Mouse (Mus musculus) embryonic facial prominence, embryonic 14.5 days (tissue): ENCODE measurements at regions not wholly inside any gene's neighbourhood (a gene's known extent, or its start where the extent isn't known, plus 50 kb on each side); places are given as distances from the start of the nearest gene placed in this dataset.

Experiments
- ATAC-seq: fragments of 200-750 bp; cut with Nextera tagmentation; 2 replicates; pipeline ENCODE4 v1.8.0; 2017; ENCODE audit warnings: low read depth, moderate number of reproducible peaks, moderate TSS enrichment
- DNase-seq: peaks from one replicate; pipeline ENCODE4 v3.0.0-alpha.2; 2015; ENCODE audit warnings: low spot score
- H3K27ac ChIP-seq: fragments of 300-500 bp; sonication (generic); replicated peaks from 2 replicates; pipeline ENCODE4 v1.5.1; 2014; ENCODE audit warnings: low read depth, mild to moderate bottlenecking, low read length, moderate library complexity
- H3K27me3 ChIP-seq: fragments of 300-500 bp; sonication (generic); replicated peaks from 2 replicates; pipeline ENCODE4 v1.6.1; 2014; ENCODE audit warnings: low read length; ENCODE audit not compliant: control insufficient read depth, insufficient read depth
- H3K36me3 ChIP-seq: fragments of 300-500 bp; sonication (generic); 2 replicates; pipeline ENCODE4 v1.6.1; 2014; ENCODE audit warnings: low read length, mixed read lengths; ENCODE audit not compliant: control insufficient read depth, insufficient read depth
- H3K4me1 ChIP-seq: fragments of 300-500 bp; sonication (generic); 2 replicates; pipeline ENCODE4 v1.6.1; 2014; ENCODE audit warnings: antibody characterized with exemption, low read length; ENCODE audit not compliant: control insufficient read depth, insufficient read depth
- H3K4me2 ChIP-seq: fragments of 300-500 bp; sonication (generic); 2 replicates; pipeline ENCODE4 v1.6.1; 2014; ENCODE audit warnings: low read depth, mild to moderate bottlenecking, low read length, moderate library complexity, mixed read lengths
- H3K4me3 ChIP-seq: fragments of 300-500 bp; sonication (generic); 2 replicates; pipeline ENCODE4 v1.5.1; 2014; ENCODE audit warnings: low read depth, mild to moderate bottlenecking, low read length
- H3K9ac ChIP-seq: fragments of 300-500 bp; sonication (generic); 2 replicates; pipeline ENCODE4 v1.6.1; 2014; ENCODE audit warnings: low read depth, mild to moderate bottlenecking, low read length, moderate library complexity, mixed read lengths
- H3K9me3 ChIP-seq: fragments of 300-500 bp; sonication (generic); 2 replicates; pipeline ENCODE4 v1.6.1; 2016; ENCODE audit warnings: low read length; ENCODE audit not compliant: control insufficient read depth
- WGBS: fragments of 180-500 bp; shearing (Covaris S2); extraction: QIAGEN DNeasy Blood & Tissue Kit; methylation state at CpG from one replicate; pipeline ENCODE4 v1.1.7; 2014; 5-methylcytosine and 5-hydroxymethylcytosine counted together

DNA sequence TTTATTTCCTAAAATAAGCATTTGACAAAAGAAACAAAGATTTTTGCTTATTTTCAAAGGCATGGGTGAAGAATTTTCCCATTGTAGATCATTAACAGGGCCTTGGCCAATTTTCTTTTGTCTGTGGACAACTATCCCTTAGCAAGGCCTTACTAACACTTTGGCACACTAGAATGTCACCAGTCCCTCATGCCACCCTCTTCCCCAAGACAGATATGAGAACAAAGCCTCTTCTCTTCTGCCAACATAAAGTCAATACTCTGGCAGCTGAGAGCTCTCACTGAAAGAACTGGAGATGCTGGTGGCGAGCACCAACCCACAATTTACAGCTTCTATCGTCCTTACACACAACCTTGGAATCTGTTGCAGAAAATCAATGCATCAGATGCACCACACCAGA lies 215.1 kb upstream of the Tmeff2 start:
- Histone ChIP-seq H3K27ac (no peak overlapping the region), H3K4me3 (no peak overlapping the region), H3K9me3 (no peaks in the 10 kb centered on the region), H3K4me2 (no peak overlapping the region), H3K4me1 (no peaks in the 10 kb centered on the region), H3K36me3 (no peaks in the 10 kb centered on the region), H3K27me3 (no peaks in the 10 kb centered on the region), H3K9ac (no peak overlapping the region)
- ATAC-seq, result no peak
- no peak for DNase-seq
- WGBS, result 61% methylated on average over 2 of the region's 2 CpGs

DNA sequence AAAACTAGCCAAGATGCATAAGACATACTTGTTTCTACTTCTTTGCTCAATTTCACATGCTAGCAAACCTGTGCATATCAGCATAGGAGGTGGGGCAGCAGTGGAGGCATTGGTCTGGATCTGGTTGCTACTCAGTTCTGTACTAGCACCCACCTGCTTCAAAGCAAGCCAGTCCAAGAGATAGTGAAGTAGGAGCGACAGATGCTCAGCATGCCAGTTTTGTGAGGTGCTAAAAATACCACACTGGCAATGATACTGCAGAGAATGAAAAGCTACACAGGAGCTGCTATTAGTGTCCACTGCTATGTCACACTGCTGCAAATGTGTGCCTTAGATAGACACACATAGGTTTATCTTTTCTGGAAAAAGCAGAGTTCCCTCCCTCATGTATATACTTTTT lies 203.5 kb upstream of the Tmeff2 start:
- Histone ChIP-seq H3K4me2 (no peak overlapping the region), H3K4me1 (no peaks in the 10 kb centered on the region), H3K27ac (no peak overlapping the region), H3K36me3 (no peaks in the 10 kb centered on the region), H3K9me3 (no peaks in the 10 kb centered on the region), H3K9ac (no peak overlapping the region), H3K4me3 (no peak overlapping the region), H3K27me3 (no peaks in the 10 kb centered on the region)
- DNase-seq (no peak), ATAC-seq (no peak)
- WGBS, result 82% methylated on average over 1 of the region's 1 CpGs

DNA sequence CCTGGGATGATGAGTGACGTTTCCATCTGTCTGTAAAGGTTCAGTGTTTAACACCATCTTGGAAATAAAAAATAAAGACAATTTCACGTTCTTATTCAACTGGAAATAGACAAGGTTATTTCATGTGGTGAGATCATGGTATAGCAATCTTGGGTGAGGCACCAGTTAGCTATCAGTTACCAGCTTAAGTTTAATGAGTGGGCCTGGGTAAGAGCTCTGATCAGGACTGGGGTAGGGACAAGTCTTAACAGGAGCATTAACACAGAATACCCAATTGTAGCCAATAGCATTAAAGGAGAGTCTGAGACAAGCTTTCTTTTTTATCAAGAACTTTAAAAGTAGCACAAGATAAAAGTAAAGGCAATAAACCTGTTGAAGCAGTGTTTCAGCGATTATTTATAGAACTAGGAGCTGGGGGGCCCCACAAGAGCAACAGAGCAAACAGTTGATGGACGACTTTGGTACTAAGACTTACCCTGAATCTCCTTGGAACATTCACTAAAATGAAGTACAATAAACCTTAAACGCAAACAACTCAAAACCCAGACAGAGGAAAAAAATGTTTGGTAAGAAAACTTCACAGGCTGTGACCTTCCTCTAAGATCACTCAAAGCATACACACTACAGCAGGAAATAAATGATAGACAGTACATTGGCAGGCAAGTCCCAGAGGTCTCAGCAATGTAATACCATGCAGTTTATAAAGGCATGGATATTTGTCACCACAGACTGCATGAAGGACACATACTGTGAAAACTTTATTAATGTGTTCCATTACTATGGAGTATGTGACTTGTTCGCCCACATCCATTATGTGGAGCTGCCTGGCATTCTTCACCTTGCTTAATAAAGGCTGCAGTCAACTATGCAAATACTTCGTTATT lies 202.9 kb upstream of the Tmeff2 start:
- Histone ChIP-seq H3K4me2 (no peak overlapping the region), H3K9me3 (no peaks in the 10 kb centered on the region), H3K27ac (no peak overlapping the region), H3K27me3 (no peaks in the 10 kb centered on the region), H3K9ac (no peak overlapping the region), H3K36me3 (no peaks in the 10 kb centered on the region), H3K4me3 (no peak overlapping the region), H3K4me1 (no peaks in the 10 kb centered on the region)
- DNase-seq (no peak), ATAC-seq (no peak)
- WGBS, result 75% methylated on average over 7 of the region's 7 CpGs

DNA sequence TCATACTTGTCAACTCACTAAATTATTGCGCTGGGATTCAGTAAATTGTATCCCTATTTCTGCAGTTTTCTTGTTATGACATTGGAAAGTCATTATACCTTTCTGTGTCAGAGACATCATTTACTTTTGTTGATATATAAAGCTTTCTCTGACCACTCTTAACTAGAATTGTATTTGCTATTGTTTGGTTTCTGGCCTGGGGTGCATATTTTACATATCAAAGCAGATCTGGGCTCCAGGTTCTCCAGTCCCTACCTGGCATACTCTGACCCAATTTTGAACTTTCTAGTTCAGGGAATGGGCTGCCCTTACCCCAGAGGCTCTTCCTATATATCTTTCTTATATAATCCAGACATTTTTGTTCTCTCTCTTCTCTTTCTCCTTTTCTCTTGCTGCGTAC lies 195.8 kb upstream of the Tmeff2 start:
- WGBS, result 94% methylated on average over 2 of the region's 2 CpGs
- no peaks in the 10 kb centered on the region for H3K9me3 ChIP-seq
- no peaks in the 10 kb centered on the region for H3K4me1 ChIP-seq
- no peak overlapping the region for H3K27ac ChIP-seq
- H3K27me3 ChIP-seq, result no peaks in the 10 kb centered on the region
- DNase-seq, result no peak
- no peak overlapping the region for H3K9ac ChIP-seq
- ATAC-seq, result no peak
- H3K4me3 ChIP-seq, result no peak overlapping the region
- no peak overlapping the region for H3K4me2 ChIP-seq
- no peaks in the 10 kb centered on the region for H3K36me3 ChIP-seq

DNA sequence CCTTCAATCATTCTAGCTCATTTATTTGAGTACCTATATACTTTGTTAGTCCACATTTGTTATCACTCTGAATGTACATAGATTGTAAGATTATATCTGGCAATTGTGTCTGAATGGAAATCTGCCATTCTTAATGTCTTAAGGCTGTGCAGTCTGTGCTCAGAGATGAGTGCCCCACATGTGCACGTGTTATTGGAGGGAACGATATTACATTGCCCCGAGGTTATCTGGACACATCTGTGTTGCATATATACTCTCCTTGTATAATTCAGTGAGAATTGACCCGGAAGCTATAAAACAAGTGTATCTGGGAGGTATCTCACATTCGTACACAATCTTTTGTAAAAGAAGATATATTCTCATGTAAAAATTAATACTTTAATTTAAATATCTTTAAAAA lies 155.4 kb upstream of the Tmeff2 start:
- Histone ChIP-seq H3K36me3 (no peaks in the 10 kb centered on the region), H3K27me3 (no peaks in the 10 kb centered on the region), H3K4me3 (no peak overlapping the region), H3K4me2 (no peak overlapping the region), H3K27ac (no peak overlapping the region), H3K4me1 (no peaks in the 10 kb centered on the region), H3K9me3 (no peaks in the 10 kb centered on the region), H3K9ac (no peak overlapping the region)
- WGBS, result 62% methylated on average over 5 of the region's 5 CpGs
- DNase-seq (peak; percentile 10), ATAC-seq (no peak)

DNA sequence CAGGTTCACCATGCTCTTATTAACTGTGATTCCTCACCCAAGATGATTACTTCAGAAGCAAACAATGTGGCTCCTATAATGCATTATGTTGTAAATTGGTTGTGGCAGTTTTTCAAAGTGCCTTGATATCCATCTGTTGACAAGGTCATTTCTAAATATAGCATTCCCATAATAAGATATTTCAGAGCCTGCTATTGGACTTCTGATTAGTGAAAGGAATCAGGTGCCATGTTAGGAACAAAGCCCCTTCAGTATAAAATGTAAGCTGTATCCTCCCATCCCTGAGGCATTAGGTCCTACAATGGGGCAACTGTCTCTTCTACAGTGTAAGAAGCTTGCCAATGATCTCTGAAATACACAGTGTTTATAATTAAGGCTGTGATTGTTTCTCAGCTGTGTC lies 130.2 kb upstream of the Tmeff2 start:
- no peaks in the 10 kb centered on the region for H3K36me3 ChIP-seq
- no peak overlapping the region for H3K4me3 ChIP-seq
- no peak overlapping the region for H3K27ac ChIP-seq
- DNase-seq (peak; percentile 4), ATAC-seq (no peak)
- no peaks in the 10 kb centered on the region for H3K27me3 ChIP-seq
- H3K9me3 ChIP-seq, result no peaks in the 10 kb centered on the region
- H3K4me2 ChIP-seq, result no peak overlapping the region
- no peak overlapping the region for H3K9ac ChIP-seq
- H3K4me1 ChIP-seq, result no peaks in the 10 kb centered on the region

DNA sequence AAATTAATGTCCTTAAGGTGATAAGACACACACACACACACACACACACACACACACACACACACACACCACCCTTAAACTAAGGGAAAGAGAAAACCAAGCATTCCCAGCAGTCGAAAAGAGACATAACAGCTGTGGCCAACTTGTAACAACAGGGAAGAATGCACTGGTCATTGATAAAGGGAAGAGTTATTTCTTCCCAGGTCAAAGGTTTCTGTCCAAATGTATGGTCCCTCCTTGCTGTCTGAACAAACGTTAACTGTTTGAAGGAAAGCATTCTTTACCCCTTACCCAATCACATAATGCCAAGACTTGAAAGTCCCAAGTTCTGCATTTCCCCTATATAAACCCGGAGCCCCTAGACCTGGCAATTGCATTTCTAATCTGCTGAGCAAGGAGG lies 105.2 kb upstream of the Tmeff2 start:
- no peak overlapping the region for H3K9ac ChIP-seq
- no peak overlapping the region for H3K27ac ChIP-seq
- no peaks in the 10 kb centered on the region for H3K27me3 ChIP-seq
- DNase-seq (no peak), ATAC-seq (no peak)
- no peaks in the 10 kb centered on the region for H3K9me3 ChIP-seq
- H3K4me3 ChIP-seq, result no peak overlapping the region
- 58% methylated on average over 3 of the region's 3 CpGs for WGBS
- no peaks in the 10 kb centered on the region for H3K36me3 ChIP-seq
- no peaks in the 10 kb centered on the region for H3K4me1 ChIP-seq
- no peak overlapping the region for H3K4me2 ChIP-seq

DNA sequence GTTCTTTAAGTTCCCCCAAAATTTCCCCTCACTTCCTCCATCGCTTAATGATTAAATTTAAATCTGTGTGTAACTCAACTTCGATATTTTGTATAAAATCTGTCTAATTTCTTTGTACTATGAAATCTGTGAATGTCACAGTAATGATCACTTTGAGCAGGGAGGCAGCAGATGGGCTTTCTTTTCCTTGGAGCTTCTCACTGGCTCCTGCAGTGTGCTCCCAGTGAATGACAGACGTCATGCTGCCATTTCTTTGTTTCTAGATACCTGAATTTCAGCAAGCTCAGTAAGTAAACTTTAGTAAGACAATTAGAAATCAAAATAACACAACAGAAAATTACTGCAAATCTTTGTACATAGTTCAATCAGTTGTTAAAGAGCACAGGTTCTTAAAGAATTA lies 102.3 kb upstream of the Tmeff2 start:
- DNase-seq, result no peak
- Histone ChIP-seq H3K9me3 (no peaks in the 10 kb centered on the region), H3K9ac (no peak overlapping the region), H3K36me3 (no peaks in the 10 kb centered on the region), H3K27ac (no peak overlapping the region), H3K4me3 (no peak overlapping the region), H3K4me1 (no peaks in the 10 kb centered on the region), H3K4me2 (no peak overlapping the region), H3K27me3 (no peaks in the 10 kb centered on the region)
- no peak for ATAC-seq
- 56% methylated on average over 3 of the region's 3 CpGs for WGBS

DNA sequence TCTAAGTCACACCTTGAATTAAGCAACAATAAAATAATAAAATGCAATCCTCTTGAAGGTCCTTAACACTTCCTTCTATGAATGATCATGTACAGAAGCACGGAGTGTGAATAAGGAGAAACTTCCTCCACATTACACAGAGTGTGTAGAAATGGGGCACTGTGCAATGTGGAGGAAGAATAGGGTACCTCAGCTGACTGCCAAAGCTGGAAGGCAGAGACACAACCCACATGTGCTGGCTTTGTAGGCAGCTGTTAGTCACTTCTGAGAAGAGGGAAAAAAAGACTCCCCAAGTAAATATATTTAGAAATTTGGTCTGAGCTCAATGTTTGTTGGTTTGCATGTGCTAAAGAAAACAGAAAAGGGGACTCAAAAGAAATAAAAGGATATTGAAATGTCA lies 94.1 kb upstream of the Tmeff2 start:
- no peaks in the 10 kb centered on the region for H3K27me3 ChIP-seq
- no peaks in the 10 kb centered on the region for H3K9me3 ChIP-seq
- H3K4me2 ChIP-seq, result no peak overlapping the region
- ATAC-seq (no peak), DNase-seq (no peak)
- no peak overlapping the region for H3K9ac ChIP-seq
- no peaks in the 10 kb centered on the region for H3K4me1 ChIP-seq
- no peaks in the 10 kb centered on the region for H3K36me3 ChIP-seq
- 81% methylated on average over 1 of the region's 1 CpGs for WGBS
- no peak overlapping the region for H3K27ac ChIP-seq
- H3K4me3 ChIP-seq, result no peak overlapping the region
